Mouse (Mus musculus) lung, postnatal 0 days (tissue): ENCODE results near the gene Olfr699. TPM values are rescaled to one million over a fixed set of nuclear protein-coding genes. Genes with fewer than 3 reads are reported as not detected.

Source experiments
- ATAC-seq: fragments of 200-750 bp; cut with Nextera tagmentation; 2 replicates; pipeline ENCODE4 v1.8.0; 2017; ENCODE audit warnings: moderate library complexity
- DNase-seq: peaks from one replicate; pipeline ENCODE4 v3.0.0-alpha.2; 2016; ENCODE audit warnings: low spot score
- H3K27ac ChIP-seq: fragments of 300-500 bp; sonication (generic); 2 replicates; pipeline ENCODE4 v1.5.1; 2014; ENCODE audit warnings: antibody characterized with exemption, mild to moderate bottlenecking, low read length, mixed read lengths
- H3K27me3 ChIP-seq: fragments of 300-500 bp; sonication (generic); replicated peaks from 2 replicates; pipeline ENCODE4 v1.6.1; 2014; ENCODE audit warnings: low read length, mixed read lengths; ENCODE audit not compliant: insufficient read depth
- H3K36me3 ChIP-seq: fragments of 300-500 bp; sonication (generic); 2 replicates; pipeline ENCODE4 v1.6.1; 2014; ENCODE audit warnings: low read length, mixed read lengths; ENCODE audit not compliant: insufficient read depth
- H3K4me1 ChIP-seq: fragments of 300-500 bp; sonication (generic); 2 replicates; pipeline ENCODE4 v1.6.1; 2014; ENCODE audit warnings: antibody characterized with exemption, low read depth, low read length, mixed read lengths; ENCODE audit not compliant: insufficient read depth
- H3K4me2 ChIP-seq: fragments of 300-500 bp; sonication (generic); replicated peaks from 2 replicates; pipeline ENCODE4 v1.6.1; 2014; ENCODE audit warnings: low read depth, mild to moderate bottlenecking, low read length, moderate library complexity, mixed read lengths
- H3K4me3 ChIP-seq: fragments of 300-500 bp; sonication (generic); 2 replicates; pipeline ENCODE4 v1.5.1; 2014; ENCODE audit warnings: low read depth, low read length
- H3K9ac ChIP-seq: fragments of 300-500 bp; sonication (generic); replicated peaks from 2 replicates; pipeline ENCODE4 v1.6.1; 2014; ENCODE audit warnings: low read depth, mild to moderate bottlenecking
- H3K9me3 ChIP-seq: fragments of 300-500 bp; sonication (generic); 2 replicates; pipeline ENCODE4 v1.6.1; 2016; ENCODE audit warnings: low read length, mixed read lengths
- CTCF ChIP-seq: IDR thresholded peaks from 2 replicates; pipeline ENCODE4 v1.5.1; 2016; ENCODE audit warnings: antibody characterized with exemption, mild to moderate bottlenecking
- EP300 ChIP-seq: IDR thresholded peaks from 2 replicates; pipeline ENCODE4 v1.6.1; 2016; ENCODE audit warnings: antibody characterized with exemption, mild to moderate bottlenecking, control low read depth
- WGBS: fragments of 180-500 bp; shearing (Covaris S2); extraction: QIAGEN DNeasy Blood & Tissue Kit; methylation state at CpG from one replicate; pipeline ENCODE4 v1.1.7; 2014; 5-methylcytosine and 5-hydroxymethylcytosine counted together
- polyA plus RNA-seq: library from polyadenylated mRNA; unstranded; fragments of >200 nt; fragmentation: Nextera tagmentation; extraction: Ambion mirVana; gene quantifications from 2 replicates; pipeline ENCODE4 v1.2.1, GENCODE M21; 2015

Olfr699 gene
- polyA plus RNA-seq, 1 experiment from 2014 or later, result not detected

- Histone ChIP-seq H3K9me3 (no peaks in the 10 kb centered on the region), H3K27me3 (no peaks in the 10 kb centered on the region), H3K4me2 (no peak overlapping the region), H3K4me3 (no peak overlapping the region), H3K27ac (no peak overlapping the region), H3K36me3 (no peaks in the 10 kb centered on the region), H3K4me1 (no peaks in the 10 kb centered on the region), H3K9ac (no peak overlapping the region)
- no peak for ATAC-seq
- 81% methylated on average over 2 of the region's 2 CpGs for WGBS
- no peak for TF ChIP-seq CTCF
- TF ChIP-seq EP300, result no peak
- peak; percentile 34 for DNase-seq
Measured at GRCm38 (mm10) chr7:106758800-106759199, 34.2 kb downstream of the Olfr699 start.

- Histone ChIP-seq H3K4me3 (no peak within 1 kb of the TSS), H3K27me3 (no peaks in the 10 kb centered on the region), H3K4me1 (no peaks in the 10 kb centered on the region), H3K36me3 (no peaks in the 10 kb centered on the region), H3K9me3 (no peaks in the 10 kb centered on the region), H3K9ac (no peak within 1 kb of the TSS), H3K27ac (no peak within 1 kb of the TSS), H3K4me2 (no peak within 1 kb of the TSS)
- ATAC-seq (no peak), DNase-seq (no peak)
- TF ChIP-seq CTCF, result no peak
- TF ChIP-seq EP300, result no peak
Measured at GRCm38 (mm10) chr7:106755297-106755696, 37.7 kb downstream of the Olfr699 start, which contains the start of gene Olfr698. Gene Olfr698, minus strand, starts transcription at chr7:106755397.

GRCm38 (mm10) chr7:106745811-106746210, 47.2 kb downstream of the Olfr699 start:
- H3K4me3 ChIP-seq, result no peak overlapping the region
- H3K27ac ChIP-seq, result no peak overlapping the region
- no peak for DNase-seq
- no peak overlapping the region for H3K4me2 ChIP-seq
- 84% methylated on average over 5 of the region's 5 CpGs for WGBS
- no peak overlapping the region for H3K9ac ChIP-seq
- TF ChIP-seq CTCF, result no peak
- no peak for TF ChIP-seq EP300
- no peaks in the 10 kb centered on the region for H3K27me3 ChIP-seq
- no peak for ATAC-seq
- no peaks in the 10 kb centered on the region for H3K9me3 ChIP-seq
- H3K36me3 ChIP-seq, result no peaks in the 10 kb centered on the region
- no peaks in the 10 kb centered on the region for H3K4me1 ChIP-seq

GRCm38 (mm10) chr7:106742343-106742742, 50.7 kb downstream of the Olfr699 start, which contains the start of gene Olfr697:
Gene Olfr697, minus strand, starts transcription at chr7:106742443.
- 66% methylated on average over 1 of the region's 1 CpGs for WGBS
- no peak within 1 kb of the TSS for H3K9ac ChIP-seq
- no peaks in the 10 kb centered on the region for H3K27me3 ChIP-seq
- H3K9me3 ChIP-seq, result no peaks in the 10 kb centered on the region
- no peak within 1 kb of the TSS for H3K27ac ChIP-seq
- DNase-seq (no peak), ATAC-seq (no peak)
- H3K4me1 ChIP-seq, result no peaks in the 10 kb centered on the region
- TF ChIP-seq EP300 (no peak), CTCF (no peak)
- no peaks in the 10 kb centered on the region for H3K36me3 ChIP-seq
- no peak within 1 kb of the TSS for H3K4me2 ChIP-seq
- no peak within 1 kb of the TSS for H3K4me3 ChIP-seq

Other genes starting within 250 kb of the Olfr699 start
- not detected in 2 replicates for gene Olfr693, start 112.6 kb downstream of the Olfr699 start, polyA plus RNA-seq
- not detected in 2 replicates for gene Olfr694, start 101.4 kb downstream of the Olfr699 start, polyA plus RNA-seq
- gene Olfr695, start 76.8 kb downstream of the Olfr699 start, polyA plus RNA-seq, result not detected in 2 replicates
- gene Olfr697, start 50.8 kb downstream of the Olfr699 start, polyA plus RNA-seq, result not detected in 2 replicates
- not detected in 2 replicates for gene Olfr698, start 37.8 kb downstream of the Olfr699 start, polyA plus RNA-seq
- gene Olfr700, start 15.6 kb upstream of the Olfr699 start, polyA plus RNA-seq, result not detected in 2 replicates
- gene Olfr701, start 20.9 kb upstream of the Olfr699 start, polyA plus RNA-seq, result not detected in 2 replicates
- gene Olfr702, start 40.7 kb upstream of the Olfr699 start, polyA plus RNA-seq, result not detected in 2 replicates
- not detected in 2 replicates for gene Olfr703, start 50.2 kb upstream of the Olfr699 start, polyA plus RNA-seq
- not detected in 2 replicates for gene Olfr704, start 70.0 kb upstream of the Olfr699 start, polyA plus RNA-seq
- gene Olfr705, start 83.7 kb upstream of the Olfr699 start, polyA plus RNA-seq, result not detected in 2 replicates
- gene Olfr706, start 95.0 kb upstream of the Olfr699 start, polyA plus RNA-seq, result not detected in 2 replicates
- gene Olfr707, start 108.0 kb upstream of the Olfr699 start, polyA plus RNA-seq, result not detected in 2 replicates
- gene Olfr1532-ps1, start 114.8 kb upstream of the Olfr699 start, polyA plus RNA-seq, result not detected in 2 replicates
- not detected in 2 replicates for gene Olfr709-ps1, start 139.0 kb upstream of the Olfr699 start, polyA plus RNA-seq
- gene Olfr710, start 155.1 kb upstream of the Olfr699 start, polyA plus RNA-seq, result not detected in 2 replicates
- not detected in 2 replicates for gene Olfr6, start 170.7 kb upstream of the Olfr699 start, polyA plus RNA-seq
- gene Olfr711, start 182.3 kb upstream of the Olfr699 start, polyA plus RNA-seq, result not detected in 2 replicates
- not detected in 2 replicates for gene Olfr2, start 212.9 kb upstream of the Olfr699 start, polyA plus RNA-seq
- not detected in 2 replicates for gene Olfr713, start 238.0 kb upstream of the Olfr699 start, polyA plus RNA-seq